Mouse (Mus musculus) limb, embryonic 14.5 days (tissue): Measurements from ENCODE around the gene Iba57. TPM values are rescaled to one million over a fixed set of nuclear protein-coding genes. Genes with fewer than 3 reads are reported as not detected.

Source experiments
- ATAC-seq: fragments of 200-750 bp; cut with Nextera tagmentation; 2 replicates; pipeline ENCODE4 v1.8.0; 2017; ENCODE audit warnings: low read depth, moderate number of reproducible peaks, moderate TSS enrichment; ENCODE audit not compliant: low FRiP score
- DNase-seq: peaks from one replicate; pipeline ENCODE4 v3.0.0-alpha.2; 2015; ENCODE audit warnings: low spot score
- H3K27ac ChIP-seq: fragments of 300-500 bp; sonication (generic); replicated peaks from 2 replicates; pipeline ENCODE4 v1.5.1; 2014; ENCODE audit warnings: low read depth, mild to moderate bottlenecking, low read length, moderate library complexity, mixed read lengths
- H3K27me3 ChIP-seq: fragments of 300-500 bp; sonication (generic); 2 replicates; pipeline ENCODE4 v1.6.1; 2014; ENCODE audit warnings: low read length, mixed read lengths; ENCODE audit not compliant: control insufficient read depth, insufficient read depth
- H3K36me3 ChIP-seq: fragments of 300-500 bp; sonication (generic); 2 replicates; pipeline ENCODE4 v1.6.1; 2014; ENCODE audit warnings: mild to moderate bottlenecking, low read length, moderate library complexity, mixed read lengths; ENCODE audit not compliant: control insufficient read depth, insufficient read depth
- H3K4me1 ChIP-seq: fragments of 300-500 bp; sonication (generic); 2 replicates; pipeline ENCODE4 v1.6.1; 2014; ENCODE audit warnings: antibody characterized with exemption, low read length, mixed read lengths; ENCODE audit not compliant: control insufficient read depth, insufficient read depth
- H3K4me2 ChIP-seq: fragments of 300-500 bp; sonication (generic); replicated peaks from 2 replicates; pipeline ENCODE4 v1.6.1; 2014; ENCODE audit warnings: low read depth, mild to moderate bottlenecking, low read length, moderate library complexity; ENCODE audit not compliant: severe bottlenecking
- H3K4me3 ChIP-seq: fragments of 300-500 bp; sonication (generic); replicated peaks from 2 replicates; pipeline ENCODE4 v1.5.1; 2014; ENCODE audit warnings: low read length
- H3K9ac ChIP-seq: fragments of 300-500 bp; sonication (generic); 2 replicates; pipeline ENCODE4 v1.6.1; 2014; ENCODE audit warnings: mild to moderate bottlenecking, low read depth, low read length, moderate library complexity; ENCODE audit not compliant: severe bottlenecking
- H3K9me3 ChIP-seq: fragments of 300-500 bp; sonication (generic); 2 replicates; pipeline ENCODE4 v1.6.1; 2016; ENCODE audit warnings: low read length; ENCODE audit not compliant: control insufficient read depth
- POLR2A ChIP-seq: fragments of 200-500 bp; IDR thresholded peaks from 2 replicates; pipeline ENCODE4 v1.8.0; 2012; ENCODE audit warnings: inconsistent platforms, mild to moderate bottlenecking, moderate library complexity, borderline replicate concordance; ENCODE audit not compliant: insufficient read depth, insufficient read length; ENCODE audit errors: extremely low read depth
- WGBS: fragments of 180-500 bp; shearing (Covaris S2); extraction: QIAGEN DNeasy Blood & Tissue Kit; methylation state at CpG from one replicate; pipeline ENCODE4 v1.1.7; 2014; 5-methylcytosine and 5-hydroxymethylcytosine counted together
- polyA plus RNA-seq, 2 experiments: library from polyadenylated mRNA; depleted of rRNA in 1 of 2; stranded (reverse) in 1 of 2; unstranded in 1 of 2; fragments of >200 nt; fragmentation: Nextera tagmentation in 1 of 2; extraction: Ambion mirVana in 1 of 2; gene quantifications; 2 replicates each; pipeline versions ENCODE4 v1.2.1 to v1.2.3; 2012 to 2014

Gene Iba57
- polyA plus RNA-seq, 2 experiments = 2.4 to 4.0 TPM

DNA sequence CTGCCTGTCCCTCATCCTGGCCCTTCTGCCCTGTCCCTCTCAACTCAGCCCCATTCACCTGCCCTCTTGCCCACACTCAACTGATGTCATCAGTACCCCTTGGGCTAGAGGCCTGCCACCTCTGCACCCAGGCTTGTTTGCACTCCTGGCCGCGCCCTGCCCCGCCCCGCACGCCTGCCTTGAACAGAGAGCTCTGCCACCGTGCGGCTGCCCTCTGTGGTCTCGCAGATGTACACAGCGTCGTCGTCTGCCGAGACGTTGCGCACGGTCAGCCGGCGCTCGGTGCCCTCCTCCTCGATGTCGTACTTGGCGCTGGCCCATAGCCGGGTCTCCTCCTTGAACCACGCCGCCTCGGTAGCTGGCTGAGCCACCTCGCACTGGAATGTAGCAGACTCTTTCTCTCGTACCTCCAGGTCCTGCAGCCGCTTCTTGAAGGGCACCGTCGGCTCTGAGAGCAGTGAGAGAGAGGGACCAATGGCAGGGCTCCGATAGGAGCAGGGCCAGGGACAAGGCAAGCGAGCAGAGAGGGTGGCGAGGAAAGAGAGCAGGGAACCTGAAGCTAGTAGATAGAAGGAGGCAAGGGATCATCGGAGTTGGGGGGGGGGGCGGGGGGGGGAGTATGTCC is 29.1 kb downstream of the Iba57 start:
- Histone ChIP-seq H3K27ac (no peak overlapping the region), H3K4me1 (no peaks in the 10 kb centered on the region), H3K9me3 (no peaks in the 10 kb centered on the region), H3K36me3 (no peaks in the 10 kb centered on the region), H3K4me2 (0 out of 2 replicates have a peak overlapping the region, but pooled peaks have one; percentile 15), H3K27me3 (peaks cover 57% of the 10 kb centered on the region), H3K4me3 (no peak overlapping the region), H3K9ac (no peak overlapping the region)
- WGBS = 5% methylated on average over 33 of the region's 35 CpGs
- TF ChIP-seq POLR2A = no peak
- ATAC-seq = no peak
- no peak for DNase-seq

DNA sequence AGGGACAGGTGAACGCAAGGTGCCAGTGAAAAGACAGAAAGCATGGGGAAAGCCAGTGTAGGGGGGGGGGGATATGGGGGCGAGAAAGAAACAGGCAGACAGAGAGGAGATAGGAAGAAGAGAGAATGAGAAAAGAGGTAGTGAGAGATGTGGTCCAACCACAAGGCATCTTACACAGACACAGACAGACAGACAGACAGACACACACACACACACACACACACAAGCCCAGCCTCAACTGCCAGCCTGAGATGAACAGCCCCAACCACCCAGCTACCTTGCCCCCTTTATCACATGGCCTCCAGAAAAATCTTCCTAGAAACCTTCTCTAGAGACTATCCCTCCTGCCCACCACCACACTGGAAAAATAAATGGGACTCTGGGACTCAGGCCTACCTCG is 31.5 kb downstream of the Iba57 start:
- Histone ChIP-seq H3K4me1 (no peaks in the 10 kb centered on the region), H3K36me3 (no peaks in the 10 kb centered on the region), H3K27me3 (peaks cover 48% of the 10 kb centered on the region), H3K9me3 (no peaks in the 10 kb centered on the region), H3K27ac (no peak overlapping the region), H3K4me3 (no peak overlapping the region), H3K9ac (no peak overlapping the region), H3K4me2 (no peak overlapping the region)
- ATAC-seq = no peak
- WGBS = 63% methylated on average over 2 of the region's 3 CpGs
- no peak for TF ChIP-seq POLR2A
- DNase-seq = no peak

DNA sequence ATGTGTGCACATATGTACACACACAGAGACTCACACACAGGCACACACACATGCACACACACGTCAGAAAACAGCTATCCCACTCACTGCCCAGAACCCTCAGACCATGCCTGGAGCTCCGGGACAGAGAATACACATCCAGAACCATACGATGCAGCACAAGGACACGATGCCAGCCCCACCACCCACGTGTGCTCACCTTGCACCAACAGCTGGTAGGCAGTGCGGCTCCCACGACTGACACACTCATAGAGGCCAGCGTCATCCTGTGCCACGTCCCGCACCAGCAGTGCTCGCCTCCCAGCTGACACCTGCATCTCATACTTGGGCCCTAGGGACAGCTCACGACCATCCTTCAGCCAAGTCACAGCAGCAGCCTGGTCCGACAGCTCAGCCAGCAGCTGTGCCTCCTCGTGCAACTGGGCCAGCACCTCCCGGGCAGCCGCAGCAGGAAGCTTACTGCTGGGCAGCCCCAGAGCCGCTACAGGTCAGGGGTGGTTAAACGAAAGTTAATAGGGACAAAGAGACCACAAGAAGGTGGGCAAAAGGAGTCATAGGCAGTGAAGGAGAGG is 32.1 kb downstream of the Iba57 start:
- Histone ChIP-seq H3K4me2 (no peak overlapping the region), H3K36me3 (no peaks in the 10 kb centered on the region), H3K9me3 (no peaks in the 10 kb centered on the region), H3K4me1 (no peaks in the 10 kb centered on the region), H3K27me3 (peaks cover 42% of the 10 kb centered on the region), H3K4me3 (no peak overlapping the region), H3K9ac (no peak overlapping the region), H3K27ac (no peak overlapping the region)
- no peak for DNase-seq
- ATAC-seq = no peak
- WGBS = 64% methylated on average over 18 of the region's 18 CpGs
- TF ChIP-seq POLR2A = no peak

DNA sequence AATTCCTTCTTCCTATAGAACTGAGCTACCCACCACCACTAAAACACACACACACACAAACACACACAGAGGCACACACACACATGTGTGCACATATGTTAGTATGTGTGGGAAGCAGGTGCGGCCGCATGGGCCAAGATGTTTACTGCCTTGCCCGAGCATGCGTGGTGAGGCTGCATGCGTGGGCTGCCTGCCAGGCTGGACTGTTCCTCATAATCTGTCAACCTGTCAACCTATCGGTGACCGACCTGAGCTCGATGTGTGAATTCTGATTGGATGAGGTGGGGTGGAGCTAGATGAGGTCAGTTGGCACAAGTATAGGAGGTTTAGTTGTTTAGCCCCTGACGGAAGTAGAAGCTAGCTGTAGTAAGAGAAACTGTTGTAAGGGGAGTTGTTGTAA is 32.8 kb downstream of the Iba57 start:
- Histone ChIP-seq H3K27me3 (peaks cover 35% of the 10 kb centered on the region), H3K27ac (no peak overlapping the region), H3K4me2 (no peak overlapping the region), H3K4me1 (no peaks in the 10 kb centered on the region), H3K9ac (no peak overlapping the region), H3K9me3 (no peaks in the 10 kb centered on the region), H3K4me3 (no peak overlapping the region), H3K36me3 (no peaks in the 10 kb centered on the region)
- DNase-seq (no peak), ATAC-seq (no peak)
- TF ChIP-seq POLR2A = no peak
- 78% methylated on average over 9 of the region's 9 CpGs for WGBS

DNA sequence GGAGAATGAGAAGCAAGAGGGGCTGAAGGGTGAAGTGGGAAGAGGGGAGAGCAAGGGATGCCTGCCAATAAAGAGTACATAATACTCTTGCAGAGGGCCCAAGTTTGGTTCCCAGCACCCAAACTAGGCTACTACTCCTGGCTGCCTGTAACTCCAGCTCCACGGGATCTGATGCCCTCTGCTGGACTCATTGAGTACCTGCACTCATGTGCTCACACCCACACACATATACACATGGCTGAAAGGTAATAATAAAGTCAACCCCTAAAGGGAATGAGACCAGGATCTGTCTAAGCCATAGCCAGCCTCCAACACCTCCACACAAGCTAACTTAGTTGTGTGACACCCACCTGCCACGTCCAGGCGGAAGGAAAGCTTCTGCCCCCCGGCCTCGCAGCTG is 57.6 kb downstream of the Iba57 start:
- Histone ChIP-seq H3K9ac (no peak overlapping the region), H3K27me3 (no peaks in the 10 kb centered on the region), H3K4me2 (no peak overlapping the region), H3K36me3 (no peaks in the 10 kb centered on the region), H3K9me3 (0 out of 2 replicates have a peak, but pooled peaks cover 3% of the 10 kb centered on the region), H3K27ac (no peak overlapping the region), H3K4me3 (no peak overlapping the region), H3K4me1 (no peaks in the 10 kb centered on the region)
- TF ChIP-seq POLR2A = no peak
- DNase-seq (no peak), ATAC-seq (no peak)
- 97% methylated on average over 5 of the region's 5 CpGs for WGBS

Other genes with a start within 250 kb of the Iba57 start
- gene Btnl10, start 245.8 kb downstream of the Iba57 start, polyA plus RNA-seq (2012; rRNA removed) = 0.04 and 0.05 TPM in 2 replicates
- gene Btnl10, start 245.8 kb downstream of the Iba57 start, polyA plus RNA-seq (2014; fragmentation: Nextera tagmentation; extraction: Ambion mirVana) = not detected in 2 replicates
- 248 and 327 TPM in 2 replicates for gene Rnf187, start 224.8 kb downstream of the Iba57 start, polyA plus RNA-seq (2012; rRNA removed)
- gene Rnf187, start 224.8 kb downstream of the Iba57 start, polyA plus RNA-seq (2014; fragmentation: Nextera tagmentation; extraction: Ambion mirVana) = 284 and 312 TPM in 2 replicates
- 81.5 and 90.3 TPM in 2 replicates for gene Hist3h2ba, start 214.8 kb downstream of the Iba57 start, polyA plus RNA-seq (2012; rRNA removed)
- gene Hist3h2ba, start 214.8 kb downstream of the Iba57 start, polyA plus RNA-seq (2014; fragmentation: Nextera tagmentation; extraction: Ambion mirVana) = 14.6 and 19.3 TPM in 2 replicates
- 28.2 and 33.2 TPM in 2 replicates for gene Hist3h2a, start 209.1 kb downstream of the Iba57 start, polyA plus RNA-seq (2012; rRNA removed)
- gene Hist3h2a, start 209.1 kb downstream of the Iba57 start, polyA plus RNA-seq (2014; fragmentation: Nextera tagmentation; extraction: Ambion mirVana) = 25.4 and 26.0 TPM in 2 replicates
- 0.87 and 1.3 TPM in 2 replicates for gene Trim17, start 209.1 kb downstream of the Iba57 start, polyA plus RNA-seq (2012; rRNA removed)
- gene Trim17, start 209.1 kb downstream of the Iba57 start, polyA plus RNA-seq (2014; fragmentation: Nextera tagmentation; extraction: Ambion mirVana) = 1.2 and 1.3 TPM in 2 replicates
- 29.7 and 34.2 TPM in 2 replicates for gene Trim11, start 185.6 kb downstream of the Iba57 start, polyA plus RNA-seq (2012; rRNA removed)
- 21.4 and 21.5 TPM in 2 replicates for gene Trim11, start 185.6 kb downstream of the Iba57 start, polyA plus RNA-seq (2014; fragmentation: Nextera tagmentation; extraction: Ambion mirVana)
- gene Obscn, start 27.3 kb downstream of the Iba57 start, polyA plus RNA-seq (2012; rRNA removed) = 11.0 and 11.5 TPM in 2 replicates
- 3.2 and 5.4 TPM in 2 replicates for gene Obscn, start 27.3 kb downstream of the Iba57 start, polyA plus RNA-seq (2014; fragmentation: Nextera tagmentation; extraction: Ambion mirVana)
- gene Gjc2, start 19.5 kb upstream of the Iba57 start, polyA plus RNA-seq (2012; rRNA removed) = 0.78 and 1.2 TPM in 2 replicates
- 0.36 and 0.70 TPM in 2 replicates for gene Gjc2, start 19.5 kb upstream of the Iba57 start, polyA plus RNA-seq (2014; fragmentation: Nextera tagmentation; extraction: Ambion mirVana)
- 101 and 102 TPM in 2 replicates for gene Guk1, start 28.5 kb upstream of the Iba57 start, polyA plus RNA-seq (2012; rRNA removed)
- gene Guk1, start 28.5 kb upstream of the Iba57 start, polyA plus RNA-seq (2014; fragmentation: Nextera tagmentation; extraction: Ambion mirVana) = 126 and 129 TPM in 2 replicates
- gene Mrpl55, start 38.7 kb upstream of the Iba57 start, polyA plus RNA-seq (2012; rRNA removed) = 38.8 and 51.1 TPM in 2 replicates
- 81.0 and 85.2 TPM in 2 replicates for gene Mrpl55, start 38.7 kb upstream of the Iba57 start, polyA plus RNA-seq (2014; fragmentation: Nextera tagmentation; extraction: Ambion mirVana)
- 32.4 and 37.5 TPM in 2 replicates for gene 2310033P09Rik, start 44.6 kb upstream of the Iba57 start, polyA plus RNA-seq (2012; rRNA removed)
- 28.9 and 30.0 TPM in 2 replicates for gene 2310033P09Rik, start 44.6 kb upstream of the Iba57 start, polyA plus RNA-seq (2014; fragmentation: Nextera tagmentation; extraction: Ambion mirVana)
- gene Arf1, start 64.5 kb upstream of the Iba57 start, polyA plus RNA-seq (2012; rRNA removed) = 690 and 777 TPM in 2 replicates
- gene Arf1, start 64.5 kb upstream of the Iba57 start, polyA plus RNA-seq (2014; fragmentation: Nextera tagmentation; extraction: Ambion mirVana) = 698 and 725 TPM in 2 replicates
- gene Wnt3a, start 127.0 kb upstream of the Iba57 start, polyA plus RNA-seq (2012; rRNA removed) = 1.2 TPM in 2 replicates
- gene Wnt3a, start 127.0 kb upstream of the Iba57 start, polyA plus RNA-seq (2014; fragmentation: Nextera tagmentation; extraction: Ambion mirVana) = 1.3 and 1.7 TPM in 2 replicates
- 11.8 and 15.0 TPM in 2 replicates for gene Wnt9a, start 143.2 kb upstream of the Iba57 start, polyA plus RNA-seq (2012; rRNA removed)
- 6.2 and 6.8 TPM in 2 replicates for gene Wnt9a, start 143.2 kb upstream of the Iba57 start, polyA plus RNA-seq (2014; fragmentation: Nextera tagmentation; extraction: Ambion mirVana)
- 0.13 and 0.33 TPM in 2 replicates for gene Prss38, start 211.9 kb upstream of the Iba57 start, polyA plus RNA-seq (2012; rRNA removed)
- not detected in 2 replicates for gene Prss38, start 211.9 kb upstream of the Iba57 start, polyA plus RNA-seq (2014; fragmentation: Nextera tagmentation; extraction: Ambion mirVana)